Mouse (Mus musculus): ENCODE results near the gene Olfr1229.

DNA sequence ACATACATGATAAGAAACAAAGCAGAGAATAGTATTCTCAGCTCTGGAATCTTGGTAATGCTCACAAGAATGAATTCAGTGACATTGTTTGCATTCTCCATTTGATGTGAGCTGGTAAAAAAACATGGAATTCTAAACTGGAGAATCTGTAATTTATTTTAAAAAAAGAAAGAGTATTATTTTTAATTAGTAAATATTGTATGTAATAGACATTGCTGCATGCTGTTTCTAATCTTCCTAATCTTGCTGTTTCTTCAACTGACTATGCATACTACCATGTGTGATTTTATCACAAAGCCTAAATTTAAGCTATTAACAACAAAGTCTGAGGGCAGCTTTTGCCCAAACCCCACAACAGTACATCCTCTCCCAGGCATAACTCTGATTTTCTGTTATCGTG, 9.4 kb upstream of the Olfr1229 start, which contains the start of gene Olfr1230:
- TF ChIP-seq CTCF (IDR thresholded peaks at IDR 0.05; ENCODE audit: control insufficient read depth, insufficient read depth, insufficient replicate concordance, low read depth, low read length) (no peak), POLR2A (IDR thresholded peaks at IDR 0.05; ENCODE audit: control insufficient read depth, low read depth, low read length) (no peak)

Data from testis, adult 2 months (tissue).